ENCODE assay signal across 8 mouse cellular contexts in the genomic region with DNA sequence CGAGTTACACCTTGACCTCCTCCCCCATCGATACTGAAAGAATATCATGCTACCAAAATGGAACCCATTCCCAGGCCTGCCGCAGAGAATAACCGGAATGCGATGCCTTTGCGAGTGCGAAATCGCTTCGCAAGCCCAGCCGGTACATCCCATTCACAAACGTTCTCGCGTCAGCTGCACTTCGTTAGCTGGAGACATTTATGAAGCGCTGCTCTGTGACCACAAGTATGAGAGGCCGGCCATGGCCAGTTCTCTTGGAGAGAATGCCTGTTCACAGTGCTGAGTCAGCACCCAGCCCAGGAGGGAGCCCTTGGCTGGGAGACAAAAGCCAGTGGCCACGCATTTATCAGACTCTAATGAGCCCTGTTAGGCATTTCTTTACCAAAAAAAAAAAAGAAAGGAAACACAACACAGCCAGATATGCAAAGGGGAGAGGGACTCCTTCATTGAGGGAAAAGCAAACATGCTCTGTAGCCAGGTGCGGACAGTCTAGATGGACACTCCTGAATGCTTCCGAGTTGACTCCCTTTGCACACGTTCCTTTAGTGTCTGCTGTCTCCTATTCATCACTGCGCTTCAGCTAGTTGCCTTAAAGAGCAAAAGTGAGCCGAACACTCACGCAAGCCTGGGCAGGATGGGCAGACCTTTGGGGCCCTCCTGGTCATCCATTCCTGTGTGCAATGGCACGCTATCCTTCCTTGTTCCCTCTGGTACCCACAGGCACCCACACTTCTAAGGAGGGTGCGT.
A peak's percentile ranks its signal among the peaks of the same experiment; 100 is the strongest.
DNase-seq lines count a peak whose midpoint lies in the region; ATAC-seq and TF ChIP-seq lines count a peak whose summit lies in the region.

No protein-coding gene starts in this region.

- DNase-seq in heart, adult 2 months, result peak; percentile 29 to 36
- peak; percentile 77 for DNase-seq in embryonic facial prominence, embryonic 10.5 days (ENCODE audit: low spot score)
- DNase-seq in lung, adult 18-20 months, result peak; percentile 14 to 44
- peak; percentile 48 for DNase-seq in retina, postnatal 1 day
- no peak for DNase-seq in thymus, adult 2 months

- no peak for TF ChIP-seq CTCF in heart, adult 2 months (IDR thresholded peaks at IDR 0.05)
- TF ChIP-seq CTCF in thymus, adult 2 months (IDR thresholded peaks at IDR 0.05; ENCODE audit: borderline replicate concordance, control insufficient read depth, extremely low read depth, insufficient read depth, low read length, poor library complexity), result no peak

- TF ChIP-seq EP300 in heart, adult 2 months (IDR thresholded peaks at IDR 0.05; ENCODE audit: insufficient read depth, low read depth, low read length), result no peak

- H3K4me1 ChIP-seq in heart, adult 2 months (ENCODE audit: control insufficient read depth, insufficient read depth, low read length), result no peaks in the 10 kb centered on the region; the same call in 1 of the 2 replicates
- H3K4me1 ChIP-seq in heart, embryonic 12.5 days (replicated peaks), result no peaks in the 10 kb centered on the region
- H3K4me1 ChIP-seq in embryonic facial prominence, embryonic 10.5 days, result peaks cover 69% of the 10 kb centered on the region
- H3K4me1 ChIP-seq in hindbrain, embryonic 13.5 days (replicated peaks), result peaks cover 11% of the 10 kb centered on the region
- no peaks in the 10 kb centered on the region for H3K4me1 ChIP-seq in thymus, adult 2 months (replicated peaks; ENCODE audit: control insufficient read depth, insufficient read depth, low read length)
- no peaks in the 10 kb centered on the region for H3K4me1 ChIP-seq in liver, embryonic 12.5 days

- no peaks in the 10 kb centered on the region for H3K9me3 ChIP-seq in heart, embryonic 12.5 days (replicated peaks)
- no peaks in the 10 kb centered on the region for H3K9me3 ChIP-seq in embryonic facial prominence, embryonic 10.5 days
- H3K9me3 ChIP-seq in hindbrain, embryonic 13.5 days, result no peaks in the 10 kb centered on the region
- no peaks in the 10 kb centered on the region for H3K9me3 ChIP-seq in liver, embryonic 12.5 days (replicated peaks)

- no peaks in the 10 kb centered on the region for H3K36me3 ChIP-seq in heart, adult 2 months (ENCODE audit: control insufficient read depth, insufficient read depth, low read length)
- H3K36me3 ChIP-seq in heart, embryonic 12.5 days, result no peaks in the 10 kb centered on the region
- no peaks in the 10 kb centered on the region for H3K36me3 ChIP-seq in embryonic facial prominence, embryonic 10.5 days (replicated peaks)
- H3K36me3 ChIP-seq in hindbrain, embryonic 13.5 days, result no peaks in the 10 kb centered on the region
- no peaks in the 10 kb centered on the region for H3K36me3 ChIP-seq in thymus, adult 2 months (ENCODE audit: control insufficient read depth, insufficient read depth, low read length)
- no peaks in the 10 kb centered on the region for H3K36me3 ChIP-seq in liver, embryonic 12.5 days

- no peak overlapping the region for H3K9ac ChIP-seq in heart, adult 2 months (ENCODE audit: low read depth, low read length)
- H3K9ac ChIP-seq in heart, embryonic 12.5 days, result no peak overlapping the region
- H3K9ac ChIP-seq in hindbrain, embryonic 13.5 days, result no peak overlapping the region
- no peak overlapping the region for H3K9ac ChIP-seq in liver, embryonic 12.5 days

- H3K79me2 ChIP-seq in heart, adult 2 months (replicated peaks; ENCODE audit: control insufficient read depth, insufficient read depth, low read length), result no peaks in the 10 kb centered on the region

- no peaks in the 10 kb centered on the region for H3K27me3 ChIP-seq in heart, adult 2 months (ENCODE audit: control insufficient read depth, insufficient read depth, low read length)
- H3K27me3 ChIP-seq in heart, embryonic 12.5 days (replicated peaks), result no peaks in the 10 kb centered on the region; the same call in 1 of the 2 replicates
- peaks cover 13% of the 10 kb centered on the region for H3K27me3 ChIP-seq in embryonic facial prominence, embryonic 10.5 days (replicated peaks; ENCODE audit: low read depth, poor library complexity, severe bottlenecking)
- H3K27me3 ChIP-seq in hindbrain, embryonic 13.5 days, result peaks cover 19% of the 10 kb centered on the region; the same call in 1 of the 2 replicates
- H3K27me3 ChIP-seq in thymus, adult 2 months (ENCODE audit: control insufficient read depth, insufficient read depth, low read length), result no peaks in the 10 kb centered on the region
- 0 out of 2 replicates have a peak, but pooled peaks cover 8% of the 10 kb centered on the region for H3K27me3 ChIP-seq in liver, embryonic 12.5 days (replicated peaks)

- ATAC-seq in heart, embryonic 12.5 days (ENCODE audit: insufficient number of reproducible peaks, low FRiP score), result no peak
- peak; percentile 72; the same call in 1 of the 2 replicates for ATAC-seq in hindbrain, embryonic 13.5 days (ENCODE audit: low FRiP score)
- no peak for ATAC-seq in liver, embryonic 12.5 days

- H3K4me3 ChIP-seq in heart, adult 2 months, result no peak overlapping the region
- H3K4me3 ChIP-seq in heart, embryonic 12.5 days, result no peak overlapping the region
- no peak overlapping the region for H3K4me3 ChIP-seq in embryonic facial prominence, embryonic 10.5 days
- no peak overlapping the region for H3K4me3 ChIP-seq in hindbrain, embryonic 13.5 days
- no peak overlapping the region for H3K4me3 ChIP-seq in thymus, adult 2 months (ENCODE audit: control insufficient read depth, insufficient read depth, low read length)
- H3K4me3 ChIP-seq in liver, embryonic 12.5 days, result no peak overlapping the region

- 82% methylated on average over 25 of the region's 25 CpGs for WGBS in heart, adult 2 months
- 77% methylated on average over 25 of the region's 25 CpGs for WGBS in heart, embryonic 12.5 days
- WGBS in embryonic facial prominence, embryonic 10.5 days, result 53% methylated on average over 25 of the region's 25 CpGs
- WGBS in hindbrain, embryonic 13.5 days, result 44% methylated on average over 25 of the region's 25 CpGs
- WGBS in thymus, adult 2 months, result 92% methylated on average over 25 of the region's 25 CpGs
- WGBS in liver, embryonic 12.5 days (ENCODE audit: insufficient replicate concordance), result 78% methylated on average over 25 of the region's 25 CpGs

- no peak for TF ChIP-seq POLR2A in heart, adult 2 months (IDR thresholded peaks at IDR 0.05; ENCODE audit: insufficient read depth, low read depth, low read length)
- TF ChIP-seq POLR2A in thymus, adult 2 months (IDR thresholded peaks at IDR 0.05; ENCODE audit: control insufficient read depth, extremely low read depth, insufficient read depth, low read length, poor library complexity), result no peak

- H3K4me2 ChIP-seq in heart, embryonic 12.5 days, result no peak overlapping the region
- 0 out of 2 replicates have a peak overlapping the region, but pooled peaks have one; percentile 10 for H3K4me2 ChIP-seq in hindbrain, embryonic 13.5 days
- no peak overlapping the region for H3K4me2 ChIP-seq in liver, embryonic 12.5 days

- intact Hi-C loops in heart, adult 2 months (cut with DNase I), result no loop called here

- H3K27ac ChIP-seq in heart, adult 2 months, result no peak overlapping the region
- no peak overlapping the region for H3K27ac ChIP-seq in heart, embryonic 12.5 days (ENCODE audit: poor library complexity, severe bottlenecking)
- peak overlapping the region; percentile 70 for H3K27ac ChIP-seq in embryonic facial prominence, embryonic 10.5 days (replicated peaks)
- peak overlapping the region; percentile 48; the same call in 1 of the 2 replicates for H3K27ac ChIP-seq in hindbrain, embryonic 13.5 days
- no peak overlapping the region for H3K27ac ChIP-seq in thymus, adult 2 months (ENCODE audit: control insufficient read depth, insufficient read depth, low read length)
- H3K27ac ChIP-seq in liver, embryonic 12.5 days, result no peak overlapping the region

Comparison
In these comparisons a context has a peak if more than half of its experiments do, and no peak if none do; other contexts are left out.
1. H3K27ac ChIP-seq: peak in embryonic facial prominence, embryonic 10.5 days (single experiment) and hindbrain, embryonic 13.5 days (single experiment); none in heart, adult 2 months (single experiment), heart, embryonic 12.5 days (single experiment), thymus, adult 2 months (single experiment) and liver, embryonic 12.5 days (single experiment).